Mouse (Mus musculus): ENCODE data around the gene Inip. TPM values are rescaled to one million over a fixed set of nuclear protein-coding genes. Genes with fewer than 3 reads are reported as not detected.
A peak's percentile ranks its signal among the peaks of the same experiment; 100 is the strongest.

Inip gene
- total RNA-seq (2014; rRNA removed) (31.3 and 34.1 TPM in 2 replicates), polyA plus RNA-seq (2015; fragmentation: Nextera tagmentation; extraction: Ambion mirVana) (39.2 and 43.2 TPM in 2 replicates)

GRCm38 (mm10) chr4:59801489-59801888, at the start of gene Inip:
Inip (minus strand) TSS chr4:59801589.
- H3K4me2 ChIP-seq (ENCODE audit: low read depth): no peak within 1 kb of the TSS
- TF ChIP-seq CTCF (IDR thresholded peaks at IDR 0.05; ENCODE audit: low read depth): no peak
- H3K36me3 ChIP-seq (ENCODE audit: insufficient read depth): no peaks in the 10 kb centered on the region
- H3K27me3 ChIP-seq (ENCODE audit: insufficient read depth, low read length): no peaks in the 10 kb centered on the region
- no peak within 1 kb of the TSS for H3K9ac ChIP-seq
- no peak within 1 kb of the TSS for H3K27ac ChIP-seq (ENCODE audit: low read depth, low read length)
- H3K9me3 ChIP-seq (ENCODE audit: low read length): no peaks in the 10 kb centered on the region
- DNase-seq (no peak), ATAC-seq (no peak)
- H3K4me1 ChIP-seq (ENCODE audit: insufficient read depth): no peaks in the 10 kb centered on the region
- H3K4me3 ChIP-seq (ENCODE audit: low read depth, low read length): no peak within 1 kb of the TSS

- peak; percentile 67 for TF ChIP-seq CTCF (IDR thresholded peaks at IDR 0.05; ENCODE audit: low read depth)
- 74% methylated on average over 2 of the region's 2 CpGs for WGBS
- no peak for ATAC-seq
- Histone ChIP-seq H3K4me3 (ENCODE audit: low read depth, low read length) (no peak overlapping the region), H3K27ac (ENCODE audit: low read depth, low read length) (no peak overlapping the region), H3K27me3 (ENCODE audit: insufficient read depth, low read length) (no peaks in the 10 kb centered on the region), H3K36me3 (ENCODE audit: insufficient read depth) (no peaks in the 10 kb centered on the region), H3K4me2 (ENCODE audit: low read depth) (no peak overlapping the region), H3K4me1 (ENCODE audit: insufficient read depth) (0 out of 2 replicates have a peak, but pooled peaks cover 5% of the 10 kb centered on the region), H3K9me3 (ENCODE audit: low read length) (no peaks in the 10 kb centered on the region), H3K9ac (no peak overlapping the region)
- DNase-seq: no peak
These were observed 48.8 kb upstream of the Inip start for GRCm38 (mm10) chr4:59850181-59850580.

GRCm38 (mm10) chr4:59847447-59847846, 46.1 kb upstream of the Inip start:
- TF ChIP-seq CTCF (IDR thresholded peaks at IDR 0.05; ENCODE audit: low read depth): no peak
- no peak for DNase-seq
- Histone ChIP-seq H3K9ac (no peak overlapping the region), H3K9me3 (ENCODE audit: low read length) (no peaks in the 10 kb centered on the region), H3K36me3 (ENCODE audit: insufficient read depth) (no peaks in the 10 kb centered on the region), H3K4me2 (ENCODE audit: low read depth) (no peak overlapping the region), H3K27ac (ENCODE audit: low read depth, low read length) (no peak overlapping the region), H3K27me3 (ENCODE audit: insufficient read depth, low read length) (no peaks in the 10 kb centered on the region), H3K4me3 (ENCODE audit: low read depth, low read length) (no peak overlapping the region), H3K4me1 (ENCODE audit: insufficient read depth) (0 out of 2 replicates have a peak, but pooled peaks cover 5% of the 10 kb centered on the region)
- 58% methylated on average over 5 of the region's 5 CpGs for WGBS
- peak; percentile 45; the same call in 1 of the 2 replicates for ATAC-seq

GRCm38 (mm10) chr4:59845245-59845637, 43.9 kb upstream of the Inip start:
- no peak for TF ChIP-seq CTCF (IDR thresholded peaks at IDR 0.05; ENCODE audit: low read depth)
- H3K9ac ChIP-seq: no peak overlapping the region
- no peak overlapping the region for H3K4me3 ChIP-seq (ENCODE audit: low read depth, low read length)
- 92% methylated on average over 3 of the region's 3 CpGs for WGBS
- no peaks in the 10 kb centered on the region for H3K4me1 ChIP-seq (ENCODE audit: insufficient read depth)
- no peak for ATAC-seq
- no peaks in the 10 kb centered on the region for H3K27me3 ChIP-seq (ENCODE audit: insufficient read depth, low read length)
- no peak for DNase-seq
- H3K36me3 ChIP-seq (ENCODE audit: insufficient read depth): no peaks in the 10 kb centered on the region
- H3K4me2 ChIP-seq (ENCODE audit: low read depth): no peak overlapping the region
- H3K9me3 ChIP-seq (ENCODE audit: low read length): no peaks in the 10 kb centered on the region
- H3K27ac ChIP-seq (ENCODE audit: low read depth, low read length): no peak overlapping the region

- no peak for TF ChIP-seq CTCF (IDR thresholded peaks at IDR 0.05; ENCODE audit: low read depth)
- no peaks in the 10 kb centered on the region for H3K27me3 ChIP-seq (ENCODE audit: insufficient read depth, low read length)
- H3K9ac ChIP-seq: no peak overlapping the region
- DNase-seq: no peak
- H3K4me2 ChIP-seq (ENCODE audit: low read depth): no peak overlapping the region
- no peaks in the 10 kb centered on the region for H3K4me1 ChIP-seq (ENCODE audit: insufficient read depth)
- 89% methylated on average over 15 of the region's 15 CpGs for WGBS
- H3K36me3 ChIP-seq (ENCODE audit: insufficient read depth): no peaks in the 10 kb centered on the region
- no peak overlapping the region for H3K4me3 ChIP-seq (ENCODE audit: low read depth, low read length)
- no peak for ATAC-seq
- no peak overlapping the region for H3K27ac ChIP-seq (ENCODE audit: low read depth, low read length)
- no peaks in the 10 kb centered on the region for H3K9me3 ChIP-seq (ENCODE audit: low read length)
These were observed 43.3 kb upstream of the Inip start for GRCm38 (mm10) chr4:59844460-59845244.

- no peak for TF ChIP-seq CTCF (IDR thresholded peaks at IDR 0.05; ENCODE audit: low read depth)
- no peak overlapping the region for H3K4me2 ChIP-seq (ENCODE audit: low read depth)
- no peaks in the 10 kb centered on the region for H3K36me3 ChIP-seq (ENCODE audit: insufficient read depth)
- H3K4me3 ChIP-seq (ENCODE audit: low read depth, low read length): no peak overlapping the region
- no peak overlapping the region for H3K27ac ChIP-seq (ENCODE audit: low read depth, low read length)
- no peaks in the 10 kb centered on the region for H3K27me3 ChIP-seq (ENCODE audit: insufficient read depth, low read length)
- DNase-seq: no peak
- no peaks in the 10 kb centered on the region for H3K4me1 ChIP-seq (ENCODE audit: insufficient read depth)
- no peak for ATAC-seq
- WGBS: 85% methylated on average over 7 of the region's 7 CpGs
- no peaks in the 10 kb centered on the region for H3K9me3 ChIP-seq (ENCODE audit: low read length)
- no peak overlapping the region for H3K9ac ChIP-seq
These were observed 36.3 kb upstream of the Inip start for GRCm38 (mm10) chr4:59837659-59838058.

GRCm38 (mm10) chr4:59832810-59833209, 31.4 kb upstream of the Inip start:
- H3K4me1 ChIP-seq (ENCODE audit: insufficient read depth): no peaks in the 10 kb centered on the region
- no peaks in the 10 kb centered on the region for H3K9me3 ChIP-seq (ENCODE audit: low read length)
- no peak overlapping the region for H3K27ac ChIP-seq (ENCODE audit: low read depth, low read length)
- 74% methylated on average over 6 of the region's 6 CpGs for WGBS
- H3K36me3 ChIP-seq (ENCODE audit: insufficient read depth): no peaks in the 10 kb centered on the region
- no peaks in the 10 kb centered on the region for H3K27me3 ChIP-seq (ENCODE audit: insufficient read depth, low read length)
- no peak overlapping the region for H3K9ac ChIP-seq
- H3K4me2 ChIP-seq (ENCODE audit: low read depth): no peak overlapping the region
- DNase-seq: no peak
- no peak overlapping the region for H3K4me3 ChIP-seq (ENCODE audit: low read depth, low read length)
- no peak for ATAC-seq
- no peak for TF ChIP-seq CTCF (IDR thresholded peaks at IDR 0.05; ENCODE audit: low read depth)

All from forebrain, postnatal 0 days (tissue).